Mouse (Mus musculus) lung, embryonic 15.5 days (tissue): ENCODE results near the gene Klrc3. TPM values are rescaled to one million over a fixed set of nuclear protein-coding genes. Genes with fewer than 3 reads are reported as not detected.

Experiments used
- microRNA-seq: library from miRNA; unstranded; fragments of <30 nt; microRNA quantifications from one replicate; pipeline ENCODE4, GENCODE M21; 2016
- polyA plus RNA-seq: library from polyadenylated mRNA; unstranded; fragments of >200 nt; fragmentation: Nextera tagmentation; extraction: Ambion mirVana; gene quantifications from 2 replicates; pipeline ENCODE4 v1.2.1, GENCODE M21; 2015

Klrc3 gene
- polyA plus RNA-seq, 1 experiment from 2014 or later: not detected

Small RNA genes lying within 50 kb of the gene (microRNA-seq; reads per million reads assigned to microRNA genes)
- not detected for gene Mir680-1

Other genes starting within 250 kb of the Klrc3 start
- 2.6 and 4.6 TPM in 2 replicates for gene Clec1b, start 246.0 kb downstream of the Klrc3 start, polyA plus RNA-seq
- gene Clec9a, start 234.5 kb downstream of the Klrc3 start, polyA plus RNA-seq: 0.95 and 1.0 TPM in 2 replicates
- gene Clec1a, start 191.3 kb downstream of the Klrc3 start, polyA plus RNA-seq: 25.0 and 27.8 TPM in 2 replicates
- gene Olr1, start 136.2 kb downstream of the Klrc3 start, polyA plus RNA-seq: 0.15 TPM in 1 of 2 replicates, not detected in the other
- 0.19 and 0.27 TPM in 2 replicates for gene Tmem52b, start 130.8 kb downstream of the Klrc3 start, polyA plus RNA-seq
- 47.0 and 48.2 TPM in 2 replicates for gene Gabarapl1, start 110.2 kb downstream of the Klrc3 start, polyA plus RNA-seq
- not detected in 2 replicates for gene Klre1, start 65.4 kb downstream of the Klrc3 start, polyA plus RNA-seq
- 0.55 TPM in 1 of 2 replicates, not detected in the other for gene Klrd1, start 51.6 kb downstream of the Klrc3 start, polyA plus RNA-seq
- gene Klrk1, start 19.5 kb downstream of the Klrc3 start, polyA plus RNA-seq: 0.10 and 0.34 TPM in 2 replicates
- 0.06 TPM in 1 of 2 replicates, not detected in the other for gene Klrc2, start 17.4 kb upstream of the Klrc3 start, polyA plus RNA-seq
- 0.35 TPM in 1 of 2 replicates, not detected in the other for gene Klrc1, start 35.6 kb upstream of the Klrc3 start, polyA plus RNA-seq
- not detected in 2 replicates for gene Klri1, start 73.8 kb upstream of the Klrc3 start, polyA plus RNA-seq
- gene Klri2, start 97.1 kb upstream of the Klrc3 start, polyA plus RNA-seq: not detected in 2 replicates
- gene Gm156, start 140.9 kb upstream of the Klrc3 start, polyA plus RNA-seq: not detected in 2 replicates
- gene Gm17631, start 219.3 kb upstream of the Klrc3 start, polyA plus RNA-seq: not detected in 2 replicates
- gene Klra17, start 233.3 kb upstream of the Klrc3 start, polyA plus RNA-seq: not detected in 2 replicates